18 mouse cellular contexts compared by ENCODE assay signal in the genomic region with DNA sequence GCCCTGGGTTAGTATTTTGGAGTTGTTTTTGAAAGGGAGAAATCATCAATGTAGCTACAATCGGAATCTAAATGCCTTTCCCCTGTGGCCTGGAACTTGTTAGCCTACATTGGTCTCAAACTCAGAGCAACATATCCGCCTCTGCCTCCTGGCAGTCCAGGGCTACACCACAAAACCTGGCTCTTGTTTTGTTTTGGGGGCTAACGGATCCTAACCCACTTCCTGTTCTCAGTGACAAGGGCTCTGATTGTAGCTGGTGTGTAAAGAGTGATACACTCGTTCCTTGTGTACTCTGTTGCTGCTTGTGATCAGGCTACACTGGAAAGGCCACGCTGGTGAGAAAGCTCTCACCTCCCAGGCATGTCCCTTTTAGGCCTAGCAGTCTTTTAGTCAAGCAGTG. TPM values are rescaled to one million over a fixed set of nuclear protein-coding genes. Genes with fewer than 3 reads are reported as not detected.
A peak's percentile ranks its signal among the peaks of the same experiment; 100 is the strongest.
DNase-seq lines count a peak whose midpoint lies in the region; ATAC-seq lines count a peak whose summit lies in the region.
"Had no signal": no experiment of that assay in that cellular context is flagged by ENCODE, and none has a peak within 500 bp of the region (broad histone marks: within the 10 kb centered on the region; RNA-seq: fewer than 3 reads in every experiment).

No protein-coding gene starts in this region.

- ATAC-seq in hematopoietic stem cell, adult 5-6 weeks (replicated peaks in 1 of 2; ENCODE audit: insufficient read depth in 1 of 2, low FRiP score in 2 of 2, low TSS enrichment in 1 of 2, low read depth in 1 of 2, poor library complexity in 2 of 2, severe bottlenecking in 2 of 2): peak; percentile 52 to 62; a peak in 3 of 4 replicates
- ATAC-seq: forebrain, embryonic 16.5 days; hindbrain, embryonic 16.5 days; inflammation-experienced regulatory T-cells, adult 6 months had no signal

- DNase-seq in 416B (ENCODE audit: low read depth): peak; percentile 37
- peak; percentile 45 for DNase-seq in T-cell, adult 2 months (ENCODE audit: low spot score)
- peak; percentile 36 for DNase-seq in thymus, postnatal 14 days
- no peak for DNase-seq in embryo, embryonic 10 days (ENCODE audit: low spot score)
- no peak for DNase-seq in urinary bladder, postnatal 4 days (ENCODE audit: low spot score in 2 of 2)
- DNase-seq in kidney, adult 9 months: no peak
- DNase-seq: adrenal gland, adult 2 months; adrenal gland, postnatal 36 days; cerebellum, adult 8-10 months; cerebellum, postnatal 14 days; gastrocnemius, postnatal 10 days; heart, adult 2 months had no signal

RNA-seq across cellular contexts. Expression of gene Pmm2, which starts 6.0 kb away (rescaled TPM):
- 48.6 and 62.8 TPM in 2 replicates for total RNA-seq in hematopoietic stem cell, adult 5-6 weeks (2017)

RNA-seq across cellular contexts. Expression of gene Tmem186, which starts 6.1 kb away (rescaled TPM):
- total RNA-seq in hematopoietic stem cell, adult 5-6 weeks (2017): 20.9 and 24.0 TPM in 2 replicates

RNA-seq across cellular contexts. Expression of gene Carhsp1, which starts 40.5 kb away (rescaled TPM):
- 8.4 and 13.1 TPM in 2 replicates for total RNA-seq in hematopoietic stem cell, adult 5-6 weeks (2017)

RNA-seq across cellular contexts. Expression of gene Gm5767, which starts 49.1 kb away (rescaled TPM):
- total RNA-seq in hematopoietic stem cell, adult 5-6 weeks (2017): not detected in 2 replicates
- total RNA-seq: adrenal gland, adult 2 months; adrenal gland, postnatal 36 days; G1E; gastrocnemius, postnatal 10 days; heart, adult 2 months; heart, postnatal 25 days had no signal

Comparison
In these comparisons a context has a peak if more than half of its experiments do, and no peak if none do; other contexts are left out.
1. DNase-seq: peak in 416B (single experiment), T-cell, adult 2 months (single experiment) and thymus, postnatal 14 days (single experiment); none in embryo, embryonic 10 days (single experiment), urinary bladder, postnatal 4 days (0 of 2) and kidney, adult 9 months (single experiment).